Mouse (Mus musculus) CH12.LX (cell line): ENCODE measurements around the gene Olfr556. TPM values are rescaled to one million over a fixed set of nuclear protein-coding genes. Genes with fewer than 3 reads are reported as not detected.

ENCODE experiments used
- DNase-seq: peaks from one replicate; pipeline ENCODE4 v3.0.0-alpha.2; 2013; ENCODE audit errors: extremely low read depth
- H3K27ac ChIP-seq: 2 replicates; pipeline ENCODE4 v1.5.1; 2012; ENCODE audit warnings: low read depth, mild to moderate bottlenecking, control low read depth, moderate library complexity; ENCODE audit not compliant: insufficient read depth
- H3K27me3 ChIP-seq: replicated peaks from 2 replicates; pipeline ENCODE3; 2012; ENCODE audit warnings: inconsistent platforms
- H3K36me3 ChIP-seq, 2 experiments: replicated peaks in 1 of 2; 2 replicates each; pipeline versions ENCODE3 to v1.6.1; 2012; ENCODE audit warnings: inconsistent platforms in 1 of 2, low read length in 1 of 2, mild to moderate bottlenecking in 1 of 2, mixed read lengths in 1 of 2, moderate library complexity in 1 of 2; ENCODE audit not compliant: control insufficient read depth in 1 of 2, insufficient read depth in 1 of 2
- H3K4me1 ChIP-seq, 2 experiments: 2 replicates each; pipeline ENCODE4 v1.6.1; 2012; ENCODE audit warnings: inconsistent platforms in 1 of 2, moderate library complexity in 1 of 2; ENCODE audit not compliant: insufficient read depth in 2 of 2, control insufficient read depth in 1 of 2
- H3K4me2 ChIP-seq: 2 replicates; pipeline ENCODE4 v1.6.1; 2012; ENCODE audit warnings: low read depth, mild to moderate bottlenecking, control low read depth; ENCODE audit not compliant: poor library complexity, insufficient read depth, severe bottlenecking
- H3K4me3 ChIP-seq, 3 experiments: fragments of 150-350 bp in 1 of 3; sonication (generic) in 1 of 3; replicated peaks in 1 of 3; 2 replicates each; pipeline versions ENCODE3 to v1.5.1; 2011 to 2012; ENCODE audit warnings: low read depth in 2 of 3, low read length in 2 of 3, mild to moderate bottlenecking in 2 of 3, moderate library complexity in 2 of 3, control low read depth in 1 of 3, improper control_type of control experiment in 1 of 3, inconsistent platforms in 1 of 3, mixed read lengths in 1 of 3; ENCODE audit not compliant: poor library complexity in 1 of 3
- H3K79me2 ChIP-seq: replicated peaks from 2 replicates; pipeline ENCODE4 v1.6.1; 2012; ENCODE audit warnings: mild to moderate bottlenecking, moderate library complexity; ENCODE audit not compliant: control insufficient read depth, poor library complexity, insufficient read depth, severe bottlenecking; ENCODE audit errors: extremely low read depth
- H3K9ac ChIP-seq: 2 replicates; pipeline ENCODE4 v1.6.1; 2012; ENCODE audit warnings: low read depth, mild to moderate bottlenecking, control low read depth, moderate library complexity; ENCODE audit not compliant: insufficient read depth
- H3K9me3 ChIP-seq: replicated peaks from 2 replicates; pipeline ENCODE3; 2012; ENCODE audit warnings: low read length, inconsistent platforms, mixed read lengths
- CTCF ChIP-seq, 2 experiments: IDR thresholded peaks in 1 of 2; conservative IDR thresholded peaks in 1 of 2; 2 replicates each; pipeline ENCODE4 v1.5.1; 2011 to 2012; ENCODE audit warnings: low read depth in 2 of 2, low read length in 2 of 2, improper control_type of control experiment in 1 of 2, inconsistent platforms in 1 of 2, mild to moderate bottlenecking in 1 of 2, moderate library complexity in 1 of 2
- E2F4 ChIP-seq: IDR thresholded peaks from 2 replicates; pipeline ENCODE4 v1.6.1; 2011; ENCODE audit warnings: low read depth, low read length, improper control_type of control experiment; ENCODE audit not compliant: insufficient replicate concordance
- ELF1 ChIP-seq: IDR thresholded peaks from 2 replicates; pipeline ENCODE4 v1.6.1; 2014; ENCODE audit warnings: low read depth, mild to moderate bottlenecking, inconsistent platforms, low read length, improper control_type of control experiment
- EP300 ChIP-seq: IDR thresholded peaks from 2 replicates; pipeline ENCODE4 v1.6.1; 2011; ENCODE audit warnings: low read length, improper control_type of control experiment
- GABPA ChIP-seq: IDR thresholded peaks from 2 replicates; pipeline ENCODE4 v1.6.1; 2012; ENCODE audit warnings: low read depth, low read length, improper control_type of control experiment, inconsistent platforms; ENCODE audit not compliant: insufficient replicate concordance
- HCFC1 ChIP-seq: IDR thresholded peaks from 2 replicates; pipeline ENCODE4 v1.6.1; 2012; ENCODE audit warnings: low read depth, mild to moderate bottlenecking, inconsistent platforms, low read length, improper control_type of control experiment
- KAT2A ChIP-seq: IDR thresholded peaks from 2 replicates; pipeline ENCODE4 v1.6.1; 2012; ENCODE audit warnings: low read length, improper control_type of control experiment, inconsistent platforms; ENCODE audit not compliant: insufficient replicate concordance
- MAZ ChIP-seq: IDR thresholded peaks from 2 replicates; pipeline ENCODE4 v1.6.1; 2012; ENCODE audit warnings: low read depth, mild to moderate bottlenecking, inconsistent platforms, low read length, improper control_type of control experiment, moderate library complexity
- MEF2A ChIP-seq: IDR thresholded peaks from 2 replicates; pipeline ENCODE4 v1.6.1; 2014; ENCODE audit warnings: low read depth, mild to moderate bottlenecking, inconsistent platforms, low read length, improper control_type of control experiment, borderline replicate concordance
- MYC ChIP-seq: IDR thresholded peaks from 2 replicates; pipeline ENCODE4 v1.6.1; 2011; ENCODE audit warnings: low read depth, mild to moderate bottlenecking, improper control_type of control experiment, low read length
- NELFE ChIP-seq: IDR thresholded peaks from 2 replicates; pipeline ENCODE4 v1.6.1; 2011; ENCODE audit warnings: low read depth, low read length, improper control_type of control experiment
- POLR2A ChIP-seq: IDR thresholded peaks from 2 replicates; pipeline ENCODE4 v1.6.1; 2011; ENCODE audit warnings: low read depth, mild to moderate bottlenecking, improper control_type of control experiment, low read length
- RAD21 ChIP-seq: IDR thresholded peaks from 2 replicates; pipeline ENCODE4 v1.6.1; 2011; ENCODE audit warnings: low read depth, mild to moderate bottlenecking, low read length, improper control_type of control experiment, moderate library complexity
- RCOR1 ChIP-seq: conservative IDR thresholded peaks from 2 replicates; pipeline ENCODE4 v1.6.1; 2012; ENCODE audit warnings: low read depth, mild to moderate bottlenecking, inconsistent platforms, low read length, improper control_type of control experiment
- TBP ChIP-seq: conservative IDR thresholded peaks from 2 replicates; pipeline ENCODE4 v1.6.1; 2011; ENCODE audit warnings: low read depth, low read length, improper control_type of control experiment
- ZC3H11A ChIP-seq: IDR thresholded peaks from 2 replicates; pipeline ENCODE4 v1.6.1; 2012; ENCODE audit warnings: low read depth, mild to moderate bottlenecking, inconsistent platforms, low read length, improper control_type of control experiment
- ZKSCAN1 ChIP-seq: IDR thresholded peaks from 2 replicates; pipeline ENCODE4 v1.6.1; 2012; ENCODE audit warnings: low read depth, inconsistent platforms, low read length, improper control_type of control experiment, borderline replicate concordance
- dilution Hi-C: fragments of 300-500 bp; cut with MboI; formaldehyde crosslinking; loops from 2 replicates; pipeline ENCODE4 v1.14.3; 2020; ENCODE audit warnings: low sequenced_read_pairs; ENCODE audit not compliant: extremely low pct_unique_long_range_greater_than_20kb, extremely low pct_ligation_motif_present
- in situ Hi-C: fragments of 300-500 bp; cut with MboI; formaldehyde crosslinking; loops from 3 replicates; pipeline ENCODE4 v1.14.3; 2019; ENCODE audit warnings: low sequenced_read_pairs, low pct_ligation_motif_present, low pct_unique_long_range_greater_than_20kb, mixed read lengths
- polyA plus RNA-seq: library from polyadenylated mRNA; unstranded; fragments of >175 nt; gene quantifications from 2 replicates; pipeline ENCODE4 v1.2.1, GENCODE M21; 2012; ENCODE audit warnings: low read depth; ENCODE audit not compliant: insufficient read length
- total RNA-seq, 2 experiments: library from RNA; depleted of rRNA; stranded (reverse); fragments of 300-350 nt in 1 of 2; fragments of >200 nt in 1 of 2; gene quantifications; 2 replicates each; pipeline ENCODE4 v1.2.3; 2012 to 2014

Olfr556 gene
- total RNA-seq (2012; rRNA removed): not detected in 2 replicates
- total RNA-seq (2014; rRNA removed): not detected in 2 replicates
- not detected in 2 replicates for polyA plus RNA-seq

- DNase-seq: no peak
These were observed at the start of gene Olfr556 for GRCm38 (mm10) chr7:102664599-102664998. Olfr556 (plus strand) TSS chr7:102664899.

GRCm38 (mm10) chr7:102618118-102618517, 46.6 kb upstream of the Olfr556 start, which contains the start of gene Olfr553:
Olfr553 (minus strand) TSS chr7:102618218.
- no peaks in the 10 kb centered on the region for H3K9me3 ChIP-seq
- no peaks in the 10 kb centered on the region for H3K27me3 ChIP-seq
- H3K27ac ChIP-seq: no peak within 1 kb of the TSS
- H3K36me3 ChIP-seq: no peaks in the 10 kb centered on the region
- no peaks in the 10 kb centered on the region for H3K4me1 ChIP-seq
- H3K4me2 ChIP-seq: no peak within 1 kb of the TSS
- no peaks in the 10 kb centered on the region for H3K79me2 ChIP-seq
- DNase-seq: no peak
- in situ Hi-C loops: no loop called here
- dilution Hi-C loops: no loop called here
- TF ChIP-seq E2F4: no peak
- no peak for TF ChIP-seq GABPA
- no peak for TF ChIP-seq MEF2A
- no peak for TF ChIP-seq TBP
- TF ChIP-seq MYC: no peak
- no peak for TF ChIP-seq NELFE
- TF ChIP-seq MAZ: no peak
- TF ChIP-seq, all 38 proteins: peak for 0
- no peak within 1 kb of the TSS for H3K9ac ChIP-seq
- no peak within 1 kb of the TSS for H3K4me3 ChIP-seq

More at GRCm38 (mm10) chr7:102664599-102664998, at the start of gene Olfr556:
- Histone ChIP-seq H3K27me3 (no peaks in the 10 kb centered on the region), H3K36me3 (no peaks in the 10 kb centered on the region), H3K9ac (no peak within 1 kb of the TSS), H3K79me2 (no peaks in the 10 kb centered on the region), H3K9me3 (no peaks in the 10 kb centered on the region), H3K4me2 (no peak within 1 kb of the TSS), H3K4me1 (no peaks in the 10 kb centered on the region), H3K27ac (no peak within 1 kb of the TSS), H3K4me3 (no peak within 1 kb of the TSS)
- dilution Hi-C loops: no loop called here
- in situ Hi-C loops: loop anchor here (10.0 kb wide), 1 partner anchor 250 kb away; the partner anchor contains the start of gene Olfr571
- TF ChIP-seq ELF1 (no peak), MEF2A (no peak), CTCF (conservative IDR thresholded peaks at IDR 0.05 in 1 of 2, IDR thresholded peaks at IDR 0.05 in 1 of 2; ENCODE audit: low read depth in 2 of 2, low read length in 2 of 2) (no peak), KAT2A (no peak), EP300 (no peak), HCFC1 (no peak), POLR2A (no peak), ZC3H11A (no peak), RCOR1 (no peak), ZKSCAN1 (no peak), RAD21 (no peak)
